Mouse (Mus musculus): ENCODE data around the gene Ldlrad3.

GRCm38 (mm10) chr2:101963367-101963766 lies 222.8 kb downstream of the Ldlrad3 start:
- TF ChIP-seq CTCF (conservative IDR thresholded peaks at IDR 0.05; ENCODE audit: insufficient read depth, insufficient read length, low read depth, low read length) (no peak), POLR2A (IDR thresholded peaks at IDR 0.05; ENCODE audit: low read depth, low read length) (no peak)

Data from kidney, adult 2 months (tissue).